Mouse (Mus musculus): Measurements from ENCODE around the gene Rnase9.

DNA sequence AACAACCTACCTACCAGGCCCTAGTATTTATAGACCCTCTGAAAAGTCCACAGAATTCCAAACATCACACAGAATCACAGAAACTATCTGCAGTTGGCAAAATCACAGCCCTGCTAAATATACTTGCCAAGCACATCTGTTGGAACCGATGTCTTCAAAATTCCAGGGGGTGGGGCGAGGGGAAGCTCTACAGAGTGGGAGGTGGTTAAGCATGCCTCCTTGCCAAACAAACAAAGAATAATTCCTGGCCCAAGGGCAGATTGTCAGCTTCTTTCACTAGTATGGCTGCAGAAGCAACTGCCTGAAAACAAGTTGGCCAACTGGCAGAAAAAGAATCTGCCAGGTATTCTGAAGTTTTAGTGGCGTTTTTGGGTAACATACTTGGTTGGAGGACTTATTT, 24.4 kb downstream of the Rnase9 start:
- TF ChIP-seq CTCF (IDR thresholded peaks at IDR 0.05; ENCODE audit: control insufficient read depth, insufficient read depth, low read length) (no peak), POLR2A (IDR thresholded peaks at IDR 0.05; ENCODE audit: borderline replicate concordance, control insufficient read depth, low read depth, low read length) (no peak)

Data from bone marrow, adult 2 months (tissue).